Mouse (Mus musculus) heart, postnatal 10 days (tissue): ENCODE measurements around the gene Slc8b1. TPM values are rescaled to one million over a fixed set of nuclear protein-coding genes. Genes with fewer than 3 reads are reported as not detected.
"Not testable (repeated sequence)": the region's sequence is repeated elsewhere in the genome, so short reads cannot be mapped to it uniquely, and the experiment has no call there.

Source experiments
- DNase-seq, 2 experiments: peaks; one replicate each; pipeline ENCODE4 v3.0.0; 2021
- intact Hi-C: fragments of 180-260 bp; cut with DNase I; formaldehyde crosslinking; loops from one replicate; pipeline ENCODE4 v1.15.1; 2025
- total RNA-seq, 2 experiments: library from RNA; stranded (reverse); gene quantifications; 2 replicates each; pipeline ENCODE4 v1.2.3; 2021

The Slc8b1 gene
- total RNA-seq, 2 experiments from 2014 or later: 8.3 to 12.6 TPM

GRCm38 (mm10) chr5:120495064-120495702 lies 15.8 kb upstream of the Slc8b1 start:
- peak in 1 of 2 experiments; percentile 50 for DNase-seq
- intact Hi-C loops: no loop called here

- intact Hi-C loops: no loop called here
- no peak for DNase-seq
These were observed 15.2 kb upstream of the Slc8b1 start for GRCm38 (mm10) chr5:120495703-120496226.

- DNase-seq: no peak
- intact Hi-C loops: no loop called here
These were observed 13.9 kb upstream of the Slc8b1 start for GRCm38 (mm10) chr5:120497071-120497470.

GRCm38 (mm10) chr5:120499202-120499601 lies 11.8 kb upstream of the Slc8b1 start:
- no peak for DNase-seq
- intact Hi-C loops: no loop called here

GRCm38 (mm10) chr5:120500609-120501008 lies 10.4 kb upstream of the Slc8b1 start:
- DNase-seq, intact Hi-C loops: not testable (repeated sequence)

- intact Hi-C loops: no loop called here
- DNase-seq: no peak
These were observed 8.8 kb upstream of the Slc8b1 start for GRCm38 (mm10) chr5:120502147-120502621.

- DNase-seq: no peak
- intact Hi-C loops: no loop called here
These were observed 8.3 kb upstream of the Slc8b1 start for GRCm38 (mm10) chr5:120502675-120503143.

- peak; percentile 84 to 88 for DNase-seq
- intact Hi-C loops: no loop called here
These were observed 7.7 kb upstream of the Slc8b1 start, which contains the start of gene Plbd2 for GRCm38 (mm10) chr5:120503144-120503795. Gene Plbd2 (minus strand): TSS chr5:120503625.

GRCm38 (mm10) chr5:120505368-120505767 lies 5.6 kb upstream of the Slc8b1 start:
- intact Hi-C loops: loop anchor here (1.0 to 5.0 kb wide), 3 partner anchors 82 to 167 kb away; partner anchors contain the start of genes Iqcd and Tpcn1
- peak; percentile 84 to 88 for DNase-seq

- intact Hi-C loops: loop anchor here (1.0 to 5.0 kb wide), 3 partner anchors 82 to 167 kb away; partner anchors contain the start of genes Iqcd and Tpcn1
- DNase-seq: no peak
These were observed 5.2 kb upstream of the Slc8b1 start for GRCm38 (mm10) chr5:120505781-120506180.

GRCm38 (mm10) chr5:120506490-120506889 lies 4.5 kb upstream of the Slc8b1 start:
- intact Hi-C loops: loop anchor here (5.0 kb wide), 2 partner anchors 81 to 166 kb away; partner anchors contain the start of genes Iqcd and Tpcn1
- DNase-seq: no peak

- DNase-seq: no peak
- intact Hi-C loops: loop anchor here (5.0 kb wide), 2 partner anchors 80 to 165 kb away; partner anchors contain the start of genes Iqcd and Tpcn1
These were observed 3.7 kb upstream of the Slc8b1 start for GRCm38 (mm10) chr5:120507311-120507710.

- intact Hi-C loops: no loop called here
- peak; percentile 53 to 58 for DNase-seq
These were observed 764 bp downstream of the Slc8b1 start for GRCm38 (mm10) chr5:120511643-120512220.

GRCm38 (mm10) chr5:120512911-120513555 lies 2.1 kb downstream of the Slc8b1 start:
- intact Hi-C loops: no loop called here
- no peak for DNase-seq

GRCm38 (mm10) chr5:120514031-120514677 lies 3.2 kb downstream of the Slc8b1 start:
- no peak for DNase-seq
- intact Hi-C loops: no loop called here

GRCm38 (mm10) chr5:120514754-120515153 lies 3.8 kb downstream of the Slc8b1 start:
- intact Hi-C loops: no loop called here
- peak; percentile 47 to 66 for DNase-seq

GRCm38 (mm10) chr5:120515451-120515850 lies 4.5 kb downstream of the Slc8b1 start:
- intact Hi-C loops: no loop called here
- DNase-seq: no peak

GRCm38 (mm10) chr5:120516221-120516984 lies 5.4 kb downstream of the Slc8b1 start:
- DNase-seq: peak; percentile 54 to 65
- intact Hi-C loops: no loop called here

- peak; percentile 67 to 71 for DNase-seq
- intact Hi-C loops: no loop called here
These were observed 6.6 kb downstream of the Slc8b1 start for GRCm38 (mm10) chr5:120517552-120517951.
